In genomic region chr10:68081712-68082111, GRCm38 (mm10) we compare ENCODE assay signal across 13 mouse cellular contexts.
DNase-seq lines count a peak whose midpoint lies in the region; ATAC-seq and TF ChIP-seq lines count a peak whose summit lies in the region.
"Had no signal": no experiment of that assay in that cellular context is flagged by ENCODE, and none has a peak within 500 bp of the region (broad histone marks: within the 10 kb centered on the region; RNA-seq: fewer than 3 reads in every experiment).

No protein-coding gene starts in this region.

- TF ChIP-seq POLR2A in brain, embryonic 14.5 days (IDR thresholded peaks at IDR 0.05; ENCODE audit: borderline replicate concordance, extremely low read depth, insufficient read depth, insufficient read length, poor library complexity, severe bottlenecking), result no peak
- TF ChIP-seq POLR2A in kidney, adult 2 months (IDR thresholded peaks at IDR 0.05; ENCODE audit: low read depth, low read length), result no peak

- no peaks in the 10 kb centered on the region for H3K36me3 ChIP-seq in lung, embryonic 16.5 days (ENCODE audit: control insufficient read depth, insufficient read depth, low read length)
- H3K36me3 ChIP-seq in heart, postnatal 0 days (replicated peaks; ENCODE audit: control insufficient read depth, insufficient read depth, low read length), result no peaks in the 10 kb centered on the region
- no peaks in the 10 kb centered on the region for H3K36me3 ChIP-seq in forebrain, embryonic 15.5 days
- no peaks in the 10 kb centered on the region for H3K36me3 ChIP-seq in kidney, adult 2 months (ENCODE audit: control insufficient read depth, insufficient read depth, low read length)
- H3K36me3 ChIP-seq: hindbrain, embryonic 15.5 days; lung, embryonic 15.5 days; neural tube, embryonic 13.5 days had no signal

- TF ChIP-seq EP300 in heart, postnatal 0 days (IDR thresholded peaks at IDR 0.05; ENCODE audit: low read depth), result no peak

- H3K27ac ChIP-seq in lung, embryonic 16.5 days (ENCODE audit: low read length), result no peak overlapping the region
- no peak overlapping the region for H3K27ac ChIP-seq in heart, postnatal 0 days (ENCODE audit: low read depth)
- no peak overlapping the region for H3K27ac ChIP-seq in forebrain, embryonic 15.5 days (replicated peaks)
- no peak overlapping the region for H3K27ac ChIP-seq in kidney, adult 2 months (ENCODE audit: insufficient read depth, low read depth, low read length)
- H3K27ac ChIP-seq: hindbrain, embryonic 15.5 days; lung, embryonic 15.5 days; neural tube, embryonic 13.5 days had no signal

- ATAC-seq in lung, embryonic 16.5 days (ENCODE audit: low read depth), result peak; percentile 59; the same call in 1 of the 2 replicates
- peak; percentile 55; the same call in 1 of the 2 replicates for ATAC-seq in heart, postnatal 0 days (ENCODE audit: insufficient read depth, low read depth)
- no peak for ATAC-seq in forebrain, embryonic 15.5 days (replicated peaks)

- H3K4me3 ChIP-seq in lung, embryonic 16.5 days (ENCODE audit: low read length), result no peak overlapping the region
- H3K4me3 ChIP-seq in heart, postnatal 0 days (ENCODE audit: low read depth, low read length), result no peak overlapping the region
- no peak overlapping the region for H3K4me3 ChIP-seq in forebrain, embryonic 15.5 days
- H3K4me3 ChIP-seq in kidney, adult 2 months (ENCODE audit: insufficient read depth, low read depth, low read length), result no peak overlapping the region
- H3K4me3 ChIP-seq: hindbrain, embryonic 15.5 days; lung, embryonic 15.5 days; neural tube, embryonic 13.5 days had no signal

- DNase-seq in lung, postnatal 14 days, result no peak
- DNase-seq in brain, embryonic 14.5 days (ENCODE audit: low read depth), result peak; percentile 23
- peak; percentile 51 for DNase-seq in heart, postnatal 0 days (ENCODE audit: low spot score)
- DNase-seq in thymus, postnatal 14 days, result peak; percentile 62
- no peak for DNase-seq in kidney, adult 2 months
- DNase-seq: adrenal gland, postnatal 25 days; cerebellum, adult 8-10 months; kidney, postnatal 4 days had no signal

- no peaks in the 10 kb centered on the region for H3K27me3 ChIP-seq in lung, embryonic 16.5 days (ENCODE audit: control insufficient read depth, insufficient read depth, low read depth, low read length)
- H3K27me3 ChIP-seq in heart, postnatal 0 days (ENCODE audit: control insufficient read depth, insufficient read depth, low read length), result no peaks in the 10 kb centered on the region
- no peaks in the 10 kb centered on the region for H3K27me3 ChIP-seq in forebrain, embryonic 15.5 days
- no peaks in the 10 kb centered on the region for H3K27me3 ChIP-seq in kidney, adult 2 months (replicated peaks; ENCODE audit: control insufficient read depth, insufficient read depth, low read length)
- H3K27me3 ChIP-seq: hindbrain, embryonic 15.5 days; lung, embryonic 15.5 days; neural tube, embryonic 13.5 days had no signal

- H3K9ac ChIP-seq in lung, embryonic 16.5 days (ENCODE audit: low read length), result no peak overlapping the region
- H3K9ac ChIP-seq in heart, postnatal 0 days (replicated peaks; ENCODE audit: low read depth, low read length), result no peak overlapping the region
- no peak overlapping the region for H3K9ac ChIP-seq in forebrain, embryonic 15.5 days (replicated peaks)
- H3K9ac ChIP-seq: hindbrain, embryonic 15.5 days; lung, embryonic 15.5 days; neural tube, embryonic 13.5 days had no signal

- no peaks in the 10 kb centered on the region for H3K4me1 ChIP-seq in lung, embryonic 16.5 days (replicated peaks; ENCODE audit: control insufficient read depth, insufficient read depth, low read length)
- peaks cover 15% of the 10 kb centered on the region; the same call in 1 of the 2 replicates for H3K4me1 ChIP-seq in heart, postnatal 0 days (ENCODE audit: control insufficient read depth, insufficient read depth)
- H3K4me1 ChIP-seq in forebrain, embryonic 15.5 days, result no peaks in the 10 kb centered on the region
- no peaks in the 10 kb centered on the region for H3K4me1 ChIP-seq in kidney, adult 2 months (ENCODE audit: control insufficient read depth, insufficient read depth, low read length)
- H3K4me1 ChIP-seq: hindbrain, embryonic 15.5 days; neural tube, embryonic 13.5 days had no signal

- no peaks in the 10 kb centered on the region for H3K9me3 ChIP-seq in lung, embryonic 16.5 days (ENCODE audit: control insufficient read depth, low read length)
- no peaks in the 10 kb centered on the region for H3K9me3 ChIP-seq in heart, postnatal 0 days (replicated peaks; ENCODE audit: control insufficient read depth, low read length)
- no peaks in the 10 kb centered on the region for H3K9me3 ChIP-seq in forebrain, embryonic 15.5 days
- H3K9me3 ChIP-seq: hindbrain, embryonic 15.5 days; lung, embryonic 15.5 days; neural tube, embryonic 13.5 days had no signal

- WGBS in lung, embryonic 16.5 days, result 35% methylated on average over 6 of the region's 6 CpGs
- WGBS in heart, postnatal 0 days, result 33% methylated on average over 6 of the region's 6 CpGs
- WGBS in forebrain, embryonic 15.5 days, result 70% methylated on average over 6 of the region's 6 CpGs
- WGBS in kidney, adult 2 months, result 56% methylated on average over 6 of the region's 6 CpGs

- no peak for TF ChIP-seq CTCF in brain, embryonic 14.5 days (IDR thresholded peaks at IDR 0.05; ENCODE audit: borderline replicate concordance, extremely low read depth, insufficient read depth, insufficient read length)
- TF ChIP-seq CTCF in heart, postnatal 0 days (IDR thresholded peaks at IDR 0.05; ENCODE audit: low read depth), result no peak
- TF ChIP-seq CTCF in kidney, adult 2 months (conservative IDR thresholded peaks at IDR 0.05; ENCODE audit: insufficient read depth, insufficient read length, low read depth, low read length), result no peak

- H3K4me2 ChIP-seq in lung, embryonic 16.5 days (ENCODE audit: low read depth, low read length), result no peak overlapping the region
- no peak overlapping the region for H3K4me2 ChIP-seq in heart, postnatal 0 days (ENCODE audit: low read depth, low read length)
- H3K4me2 ChIP-seq in forebrain, embryonic 15.5 days (replicated peaks), result no peak overlapping the region
- H3K4me2 ChIP-seq: hindbrain, embryonic 15.5 days; lung, embryonic 15.5 days; neural tube, embryonic 13.5 days had no signal

Comparison
In these comparisons a context has a peak if more than half of its experiments do, and no peak if none do; other contexts are left out.
1. DNase-seq: peak in brain, embryonic 14.5 days (single experiment), heart, postnatal 0 days (single experiment) and thymus, postnatal 14 days (single experiment); none in lung, postnatal 14 days (single experiment) and kidney, adult 2 months (single experiment).